Mouse (Mus musculus): Measurements from ENCODE around the gene Amt.

The Amt gene

GRCm38 (mm10) chr9:108296453-108297355, at the start of gene Amt:
TSS of gene Amt (plus strand) at chr9:108296853.
- no peak for DNase-seq (ENCODE audit: low spot score)

- DNase-seq (ENCODE audit: low spot score): no peak
Observed at GRCm38 (mm10) chr9:108248957-108249356, 47.7 kb upstream of the Amt start.

GRCm38 (mm10) chr9:108251877-108252276, 44.8 kb upstream of the Amt start:
- DNase-seq (ENCODE audit: low spot score): no peak

- DNase-seq (ENCODE audit: low spot score): no peak
Observed at GRCm38 (mm10) chr9:108252766-108253165, 43.9 kb upstream of the Amt start.

- DNase-seq (ENCODE audit: low spot score): no peak
Observed at GRCm38 (mm10) chr9:108260526-108260925, 36.1 kb upstream of the Amt start.

GRCm38 (mm10) chr9:108261865-108262264, 34.8 kb upstream of the Amt start:
- no peak for DNase-seq (ENCODE audit: low spot score)

- no peak for DNase-seq (ENCODE audit: low spot score)
Observed at GRCm38 (mm10) chr9:108262494-108263049, 34.1 kb upstream of the Amt start.

- no peak for DNase-seq (ENCODE audit: low spot score)
Observed at GRCm38 (mm10) chr9:108263131-108263681, 33.4 kb upstream of the Amt start.

- peak; percentile 98 for DNase-seq (ENCODE audit: low spot score)
Observed at GRCm38 (mm10) chr9:108263690-108264190, 32.9 kb upstream of the Amt start, which contains the start of gene Dag1. TSS of gene Dag1 (minus strand) at chr9:108263958.

GRCm38 (mm10) chr9:108264191-108264921, 32.3 kb upstream of the Amt start:
- DNase-seq (ENCODE audit: low spot score): peak; percentile 64

GRCm38 (mm10) chr9:108266261-108266935, 30.3 kb upstream of the Amt start:
- no peak for DNase-seq (ENCODE audit: low spot score)

GRCm38 (mm10) chr9:108267691-108268090, 29.0 kb upstream of the Amt start:
- DNase-seq (ENCODE audit: low spot score): peak; percentile 47

- DNase-seq (ENCODE audit: low spot score): peak; percentile 84
Observed at GRCm38 (mm10) chr9:108268701-108269100, 28.0 kb upstream of the Amt start.

- no peak for DNase-seq (ENCODE audit: low spot score)
Observed at GRCm38 (mm10) chr9:108271941-108272340, 24.7 kb upstream of the Amt start.

- DNase-seq (ENCODE audit: low spot score): no peak
Observed at GRCm38 (mm10) chr9:108272691-108273090, 24.0 kb upstream of the Amt start.

GRCm38 (mm10) chr9:108273485-108273884, 23.2 kb upstream of the Amt start:
- no peak for DNase-seq (ENCODE audit: low spot score)

- peak; percentile 77 for DNase-seq (ENCODE audit: low spot score)
Observed at GRCm38 (mm10) chr9:108274476-108275330, 21.9 kb upstream of the Amt start.

GRCm38 (mm10) chr9:108275331-108275659, 21.4 kb upstream of the Amt start:
- no peak for DNase-seq (ENCODE audit: low spot score)

GRCm38 (mm10) chr9:108278697-108279450, 17.8 kb upstream of the Amt start:
- DNase-seq (ENCODE audit: low spot score): no peak

Data from ovary, adult 18-20 months (tissue).